Mouse (Mus musculus) urinary bladder, adult 18-20 months (tissue): ENCODE measurements around the gene Exoc4.

Experiments used
- DNase-seq, 2 experiments: peaks; one replicate each; pipeline ENCODE4 v3.0.0; 2022; ENCODE audit warnings: low spot score in 2 of 2, mixed read lengths in 2 of 2

Exoc4 gene

GRCm38 (mm10) chr6:33310486-33310885 is 61.6 kb downstream of the Exoc4 start:
- no peak for DNase-seq

- DNase-seq: no peak
Measured at GRCm38 (mm10) chr6:33322849-33323248, 74.0 kb downstream of the Exoc4 start.

GRCm38 (mm10) chr6:33323386-33323785 is 74.5 kb downstream of the Exoc4 start:
- no peak for DNase-seq

GRCm38 (mm10) chr6:33328326-33328725 is 79.4 kb downstream of the Exoc4 start:
- no peak for DNase-seq

GRCm38 (mm10) chr6:33347088-33347775 is 98.3 kb downstream of the Exoc4 start:
- DNase-seq: no peak

GRCm38 (mm10) chr6:33361613-33362012 is 112.7 kb downstream of the Exoc4 start:
- DNase-seq: no peak

- DNase-seq: no peak
Measured at GRCm38 (mm10) chr6:33380517-33380916, 131.6 kb downstream of the Exoc4 start.

- DNase-seq: no peak
Measured at GRCm38 (mm10) chr6:33382176-33382575, 133.3 kb downstream of the Exoc4 start.

GRCm38 (mm10) chr6:33392020-33392419 is 143.1 kb downstream of the Exoc4 start:
- DNase-seq: no peak

GRCm38 (mm10) chr6:33399491-33399890 is 150.6 kb downstream of the Exoc4 start:
- no peak for DNase-seq

GRCm38 (mm10) chr6:33401161-33401560 is 152.3 kb downstream of the Exoc4 start:
- no peak for DNase-seq

GRCm38 (mm10) chr6:33405562-33406275 is 156.8 kb downstream of the Exoc4 start:
- no peak for DNase-seq

GRCm38 (mm10) chr6:33409586-33409985 is 160.7 kb downstream of the Exoc4 start:
- DNase-seq: no peak

- DNase-seq: no peak
Measured at GRCm38 (mm10) chr6:33425007-33425406, 176.1 kb downstream of the Exoc4 start.

- DNase-seq: no peak
Measured at GRCm38 (mm10) chr6:33431207-33431787, 182.4 kb downstream of the Exoc4 start.

- no peak for DNase-seq
Measured at GRCm38 (mm10) chr6:33440508-33440907, 191.6 kb downstream of the Exoc4 start.

GRCm38 (mm10) chr6:33453810-33454209 is 204.9 kb downstream of the Exoc4 start:
- no peak for DNase-seq

- DNase-seq: no peak
Measured at GRCm38 (mm10) chr6:33454354-33454753, 205.5 kb downstream of the Exoc4 start.

GRCm38 (mm10) chr6:33455238-33455637 is 206.4 kb downstream of the Exoc4 start:
- DNase-seq: no peak

GRCm38 (mm10) chr6:33464862-33465261 is 216.0 kb downstream of the Exoc4 start:
- no peak for DNase-seq

- DNase-seq: no peak
Measured at GRCm38 (mm10) chr6:33465392-33465791, 216.5 kb downstream of the Exoc4 start.

GRCm38 (mm10) chr6:33466168-33466839 is 217.4 kb downstream of the Exoc4 start:
- no peak for DNase-seq
